Mouse (Mus musculus) right cerebral cortex, postnatal 14 days (tissue): ENCODE data around the gene Lmna.

ENCODE experiments used
- DNase-seq: peaks from one replicate; pipeline ENCODE4 v3.0.0; 2022

The Lmna gene

DNA sequence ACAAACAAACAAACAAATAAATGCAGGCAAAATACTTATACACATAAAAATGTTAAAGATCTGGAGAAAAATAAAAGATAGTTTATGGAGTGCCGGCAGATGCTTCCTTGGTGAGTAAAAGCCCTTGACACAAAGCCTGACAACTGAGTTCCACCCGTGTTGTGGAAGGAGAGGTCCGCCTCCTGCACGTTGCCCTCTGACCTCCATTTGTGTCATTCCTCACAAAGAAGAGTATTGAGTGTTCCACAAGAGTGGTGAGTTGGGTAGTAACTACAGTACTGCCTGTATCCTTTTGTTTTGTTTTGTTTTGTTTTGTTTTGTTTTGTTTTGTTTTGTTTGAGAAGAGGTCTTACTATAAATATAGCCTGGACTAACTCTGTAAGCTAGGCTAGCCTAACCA, 10.2 kb downstream of the Lmna start:
- DNase-seq = no peak

DNA sequence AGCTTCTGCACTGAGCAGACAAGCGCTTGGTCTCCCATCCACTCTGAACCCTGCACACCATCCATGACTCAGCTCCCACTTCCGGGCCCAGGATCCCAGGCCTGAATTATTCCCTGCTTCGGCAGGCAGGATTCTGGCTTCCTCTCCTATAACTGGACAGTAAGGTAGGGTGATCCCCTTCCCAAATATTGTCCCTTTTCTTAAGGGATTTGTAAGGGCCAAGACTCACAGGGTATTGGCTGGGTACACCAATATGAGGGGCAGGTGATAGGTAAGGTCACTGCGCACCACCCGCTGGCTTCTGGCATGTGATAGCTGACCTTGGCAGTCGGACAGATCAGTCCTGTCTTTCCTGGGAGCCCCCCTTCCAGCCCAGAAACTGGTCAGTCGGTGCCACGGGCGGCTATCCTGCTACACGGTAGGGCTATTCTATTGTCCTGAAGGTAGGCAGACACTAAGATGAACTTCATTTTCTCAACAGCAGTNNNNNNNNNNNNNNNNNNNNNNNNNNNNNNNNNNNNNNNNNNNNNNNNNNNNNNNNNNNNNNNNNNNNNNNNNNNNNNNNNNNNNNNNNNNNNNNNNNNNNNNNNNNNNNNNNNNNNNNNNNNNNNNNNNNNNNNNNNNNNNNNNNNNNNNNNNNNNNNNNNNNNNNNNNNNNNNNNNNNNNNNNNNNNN, 13.9 kb downstream of the Lmna start:
- no peak for DNase-seq

DNA sequence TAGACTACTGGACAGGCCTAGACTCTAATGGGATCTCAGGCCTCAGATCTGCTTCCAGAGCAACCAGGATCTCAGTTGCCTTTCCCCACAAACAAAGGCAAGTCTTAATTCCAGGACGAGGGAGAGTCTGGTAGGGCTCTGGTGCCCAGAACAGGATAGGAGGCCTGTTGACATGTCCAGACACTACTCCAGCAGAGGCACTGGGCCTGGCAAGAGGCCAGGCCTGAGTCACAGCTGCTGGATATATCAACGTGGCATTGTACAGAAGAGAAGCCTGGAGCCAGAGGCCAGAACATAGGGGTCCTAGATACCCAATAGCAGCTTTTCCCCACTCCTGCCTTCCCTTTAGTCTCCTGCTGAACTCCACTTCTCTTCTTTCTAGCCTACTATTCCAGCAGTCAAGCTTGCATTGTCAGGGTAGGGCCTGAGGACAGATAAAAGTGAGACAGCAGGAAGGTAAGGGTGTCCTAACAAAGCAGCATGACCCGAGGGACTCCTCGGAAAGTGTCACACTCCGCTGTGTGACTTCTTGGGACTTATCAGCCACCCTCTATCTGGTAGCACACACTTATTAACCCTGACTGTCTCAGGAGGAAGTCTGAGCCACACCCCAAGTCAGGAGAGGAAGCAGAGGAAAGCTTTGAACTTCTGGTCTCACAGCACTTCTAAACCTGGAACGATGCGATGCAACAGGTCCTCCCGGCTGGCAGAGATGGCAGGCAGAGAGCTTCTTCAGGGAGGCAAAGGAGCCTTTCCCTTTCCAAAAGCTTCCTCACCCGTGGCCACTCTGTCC, 14.7 kb downstream of the Lmna start:
- DNase-seq = no peak

DNA sequence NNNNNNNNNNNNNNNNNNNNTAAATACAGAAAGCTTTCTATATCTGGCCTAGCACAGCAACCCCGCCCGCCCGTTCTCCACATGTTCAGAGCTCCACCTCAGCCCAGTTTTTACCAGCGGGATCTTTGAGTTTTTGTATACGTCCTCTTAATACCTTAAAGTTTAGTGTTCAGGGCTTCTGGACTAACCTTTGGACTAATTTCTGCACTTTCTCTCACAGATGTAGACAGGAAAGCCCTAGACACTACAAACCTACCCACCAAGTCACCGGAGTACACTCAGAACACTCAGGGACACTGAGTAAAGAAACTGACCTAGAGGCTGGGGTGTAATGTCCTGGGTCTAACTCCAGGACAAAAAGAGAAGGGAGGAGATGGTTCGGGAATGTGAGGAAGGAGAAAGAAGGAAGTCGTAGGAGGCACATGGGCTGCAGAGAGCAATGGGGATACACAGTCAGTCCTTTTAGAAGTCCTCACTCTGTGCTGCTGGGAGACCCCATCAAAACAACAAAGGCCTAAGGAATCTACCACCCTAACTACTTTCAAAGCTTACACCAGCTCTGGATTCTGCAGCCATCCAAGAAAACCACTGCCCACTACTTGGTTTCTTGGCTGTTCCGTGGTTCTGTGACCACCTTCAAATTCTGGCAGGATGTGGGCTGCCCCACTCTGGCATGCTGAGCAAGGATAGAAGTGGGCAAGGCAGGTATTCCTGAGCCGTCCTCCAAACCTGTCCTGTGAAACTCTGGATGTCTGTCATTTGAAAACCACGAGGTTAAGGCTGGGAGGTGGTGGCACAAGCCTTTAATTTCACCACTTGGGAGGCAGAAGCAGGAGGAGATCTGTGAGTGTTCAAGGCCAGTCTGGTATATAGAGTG, 15.8 kb downstream of the Lmna start:
- no peak for DNase-seq

DNA sequence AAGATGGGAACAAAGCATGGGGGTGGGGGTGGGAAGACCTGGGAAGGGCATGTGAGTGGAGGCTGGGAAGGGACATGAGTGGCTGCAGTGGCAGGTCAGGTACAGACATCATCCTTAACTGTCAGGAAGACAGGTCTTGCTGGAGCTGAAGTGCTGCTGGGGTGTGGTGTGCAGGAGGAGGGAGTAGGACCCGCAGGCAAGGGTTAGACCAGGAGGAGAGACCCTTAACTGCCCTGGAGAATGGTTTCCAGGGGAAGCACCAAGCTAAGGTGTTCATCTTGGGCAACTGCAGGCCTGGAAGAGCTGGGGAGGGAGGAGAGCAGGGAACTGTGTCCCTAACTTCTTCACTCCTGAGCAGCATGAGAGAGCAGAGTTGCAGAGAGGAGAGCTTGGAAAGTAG, 22.4 kb downstream of the Lmna start:
- DNase-seq = no peak

DNA sequence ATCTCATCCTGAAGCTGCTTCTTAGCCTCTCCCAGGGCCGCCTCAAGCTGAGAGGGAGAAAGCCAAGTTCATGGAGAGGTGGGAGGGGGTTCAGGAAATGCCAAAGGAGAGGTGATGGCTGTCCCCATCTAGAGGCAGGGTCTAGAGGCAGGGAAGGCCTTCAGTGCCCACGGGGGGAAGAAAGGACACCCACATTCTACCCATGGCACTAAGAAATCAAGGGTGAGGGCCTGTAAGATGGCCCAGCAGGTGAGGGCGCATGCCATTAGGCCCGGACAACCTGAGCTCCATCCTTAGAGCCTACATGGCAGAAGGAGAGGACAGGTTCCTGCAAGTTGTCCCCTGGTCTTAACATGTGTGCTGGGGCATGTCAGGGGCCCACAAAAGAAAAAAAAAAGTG, 22.9 kb downstream of the Lmna start:
- DNase-seq = no peak

DNA sequence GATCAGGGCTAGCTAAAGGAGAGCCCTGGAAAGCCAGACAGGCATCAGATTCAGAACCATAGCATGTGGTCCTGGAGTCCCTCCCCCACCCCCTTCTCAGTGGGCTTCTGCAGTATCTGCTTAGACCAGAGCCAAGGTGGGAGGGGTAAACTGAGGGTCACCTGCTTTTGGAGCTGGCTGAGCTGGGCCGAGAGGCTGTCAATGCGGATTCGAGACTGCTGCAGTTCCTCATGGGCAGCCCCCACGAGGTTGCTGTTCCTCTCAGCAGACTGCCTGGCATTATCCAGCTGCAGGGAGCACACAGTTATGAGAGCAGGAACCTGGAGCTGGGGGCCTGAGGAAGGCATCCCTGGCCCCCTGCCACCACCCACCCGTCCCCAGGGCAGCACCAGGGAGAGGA, 23.7 kb downstream of the Lmna start:
- DNase-seq = no peak

DNA sequence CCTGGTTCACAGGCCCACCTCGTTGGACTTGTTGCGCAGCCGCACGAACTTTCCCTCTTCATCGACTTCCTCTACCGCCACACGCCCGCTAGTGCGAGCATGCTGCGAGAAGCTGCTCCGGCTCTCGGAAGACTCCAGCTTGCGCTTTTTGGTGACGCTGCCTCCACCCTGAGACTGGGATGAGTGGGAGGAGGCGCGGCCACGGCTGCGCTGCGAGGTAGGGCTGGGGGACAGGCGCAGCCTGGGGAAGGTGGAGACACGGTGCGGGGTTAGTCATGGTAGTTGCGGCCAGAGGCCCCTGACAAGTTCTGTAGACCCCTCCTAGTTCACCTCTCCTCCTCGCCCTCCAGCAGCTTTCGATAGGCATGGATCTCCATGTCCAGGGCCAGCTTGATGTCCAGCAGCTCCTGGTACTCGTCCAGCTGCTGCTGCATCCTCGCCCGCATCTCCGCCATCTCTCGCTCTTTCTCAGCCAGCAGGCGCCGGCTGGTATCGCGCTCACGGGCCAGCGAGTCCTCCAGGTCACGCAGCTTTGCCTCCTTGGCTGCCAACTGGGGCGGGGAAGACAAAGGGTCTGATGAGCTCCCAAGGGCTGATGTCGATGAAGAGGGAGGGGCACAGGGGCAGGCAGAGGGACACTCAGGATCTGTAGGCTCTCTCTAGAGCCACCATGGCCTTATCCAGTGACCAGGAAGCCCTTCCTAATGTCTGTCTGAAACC, 25.0 kb downstream of the Lmna start:
- no peak for DNase-seq

DNA sequence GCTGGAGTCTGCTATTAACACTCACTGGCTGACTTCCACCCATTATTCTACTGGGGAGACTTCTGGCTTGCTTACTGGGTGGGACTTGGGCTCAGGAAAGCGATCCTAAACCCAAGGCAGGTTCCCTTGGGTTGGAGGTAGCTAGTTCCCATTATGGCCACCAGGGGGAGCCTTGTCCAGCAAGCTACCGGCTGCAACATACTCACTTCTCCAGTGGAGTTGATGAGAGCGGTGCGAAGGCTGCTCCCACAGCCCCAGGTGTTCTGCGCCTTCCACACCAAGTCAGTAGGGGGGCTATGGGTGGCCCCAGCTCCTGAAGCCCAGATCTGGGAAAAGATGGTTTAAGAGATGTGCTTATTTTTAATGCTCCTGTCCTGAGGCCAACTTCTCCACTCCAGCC, 26.1 kb downstream of the Lmna start:
- DNase-seq = peak; percentile 81

DNA sequence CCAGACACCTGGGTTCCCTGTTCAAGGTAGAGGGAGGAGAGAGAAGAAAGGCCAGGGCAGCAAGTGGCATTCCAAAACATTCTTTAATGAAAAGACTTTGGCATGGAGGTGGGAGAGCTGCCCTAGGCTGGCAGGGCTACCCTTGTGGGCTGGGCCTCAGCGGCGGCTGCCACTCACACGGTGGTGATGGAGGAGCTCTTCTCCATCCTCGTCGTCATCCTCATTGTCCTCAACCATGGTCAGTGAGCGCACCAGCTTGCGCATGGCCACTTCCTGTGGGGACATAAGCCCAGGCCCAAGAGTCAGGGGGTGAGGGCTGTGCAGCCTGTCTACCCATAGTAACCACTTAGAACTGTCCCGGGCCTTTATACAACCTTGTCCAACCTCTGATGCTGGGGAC, 26.6 kb downstream of the Lmna start:
- DNase-seq = no peak

DNA sequence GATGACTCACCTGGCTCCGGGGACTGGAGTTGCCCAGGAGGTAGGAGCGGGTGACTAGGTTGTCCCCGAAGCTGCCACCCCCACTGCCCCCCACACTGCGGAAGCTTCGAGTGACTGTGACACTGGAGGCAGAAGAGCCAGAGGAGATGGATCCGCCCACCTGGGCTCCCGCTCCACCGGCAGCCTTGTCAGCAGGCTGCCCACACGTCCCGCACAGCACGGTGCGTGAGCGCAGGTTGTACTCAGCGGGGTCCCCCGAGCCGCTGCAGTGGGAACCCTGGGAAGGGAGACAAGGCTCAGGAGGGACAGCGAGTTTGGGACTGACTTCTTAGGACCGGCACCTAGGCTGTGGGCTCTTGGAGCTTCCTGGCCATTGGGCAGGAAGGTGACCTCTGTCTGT, 27.4 kb downstream of the Lmna start:
- no peak for DNase-seq

DNA sequence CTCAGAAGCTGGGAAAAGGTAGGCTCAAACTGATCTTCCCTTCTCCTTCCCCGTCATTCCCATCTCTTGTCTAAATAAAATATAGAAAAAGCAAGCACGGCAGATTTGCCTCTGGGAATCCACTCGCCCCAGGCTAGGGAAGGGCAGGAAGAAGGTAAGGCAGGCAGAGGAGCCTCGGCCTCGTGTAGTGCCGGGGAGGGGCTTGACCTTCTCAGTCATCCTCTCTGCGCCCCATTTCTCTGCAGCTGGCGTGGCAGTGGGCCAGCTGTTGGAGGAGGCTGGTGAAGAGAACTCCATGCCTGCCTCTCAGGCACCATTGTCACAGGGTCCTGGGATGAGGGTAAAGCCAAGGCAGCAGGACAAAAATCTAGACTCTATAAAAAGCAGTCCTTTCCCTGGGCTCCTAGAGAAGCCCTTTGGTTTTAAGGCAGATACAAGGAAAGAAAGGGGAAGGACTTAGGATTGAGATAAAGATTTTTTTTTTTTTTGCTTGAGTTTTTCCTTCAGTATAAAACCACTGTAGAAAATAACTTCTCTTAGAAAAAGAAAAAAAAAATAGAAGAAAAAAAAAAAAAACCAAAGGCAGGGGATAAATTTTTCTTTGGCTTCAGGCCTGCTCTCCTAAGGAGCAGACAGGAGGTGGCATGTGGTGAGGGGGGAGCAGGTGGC, 28.2 kb downstream of the Lmna start:
- no peak for DNase-seq

DNA sequence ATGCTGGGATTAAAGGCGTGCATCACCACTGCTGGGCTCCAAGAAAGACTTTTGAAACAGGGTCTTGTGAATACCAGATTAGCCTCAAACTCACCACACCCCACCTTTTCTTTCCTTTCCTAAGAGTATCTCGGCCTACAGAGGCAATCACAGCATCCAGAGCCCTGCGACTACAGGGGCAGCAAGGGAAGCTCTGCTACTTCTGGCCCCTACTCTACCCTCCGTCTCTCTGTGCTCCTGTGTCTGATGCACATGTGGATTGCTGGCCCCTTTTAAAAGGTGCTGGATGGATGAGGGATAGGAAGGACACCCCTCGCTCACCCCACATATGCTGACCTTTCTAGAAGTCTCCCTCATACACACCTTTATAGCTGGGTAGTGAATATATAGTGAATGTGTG, 29.1 kb downstream of the Lmna start:
- DNase-seq = no peak

DNA sequence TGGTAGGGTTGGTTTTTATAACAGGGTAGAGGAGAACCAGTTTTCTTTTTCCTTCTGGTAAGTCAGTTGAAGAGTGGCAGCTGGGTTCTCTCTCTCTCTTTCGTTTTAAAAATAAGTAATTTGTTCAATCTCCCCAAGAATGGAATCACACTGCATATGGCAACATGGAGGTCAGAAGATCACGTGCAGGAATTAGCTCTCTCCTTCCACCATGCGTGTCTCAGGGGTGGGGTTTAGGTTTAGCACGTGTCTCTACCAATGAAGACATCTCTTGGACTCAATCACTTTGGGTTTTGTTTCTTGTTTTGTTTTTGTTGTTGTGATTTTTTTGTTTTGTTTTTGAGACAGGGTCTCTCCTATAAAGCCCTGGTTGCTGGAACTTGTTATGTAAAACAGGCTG, 29.9 kb downstream of the Lmna start:
- DNase-seq = no peak

DNA sequence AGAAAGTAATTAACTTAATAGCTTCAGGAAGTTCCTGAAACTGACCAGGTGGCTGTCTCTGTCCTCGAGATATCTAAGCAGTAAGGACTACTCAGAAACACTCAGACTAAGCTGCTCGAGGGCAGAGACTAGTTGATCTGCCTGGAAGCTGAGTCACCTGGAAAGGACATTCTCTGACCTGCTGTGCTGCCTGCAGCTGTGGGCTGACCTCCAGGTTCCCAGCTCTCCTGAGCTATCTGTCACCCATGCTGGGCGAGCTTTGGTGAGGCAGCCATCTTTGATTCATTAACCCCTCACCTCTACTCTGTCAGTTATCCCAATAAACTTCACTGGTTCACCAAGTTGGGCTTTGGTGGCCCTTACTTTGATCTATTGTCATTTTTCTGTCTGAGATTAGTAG, 30.6 kb downstream of the Lmna start:
- no peak for DNase-seq

DNA sequence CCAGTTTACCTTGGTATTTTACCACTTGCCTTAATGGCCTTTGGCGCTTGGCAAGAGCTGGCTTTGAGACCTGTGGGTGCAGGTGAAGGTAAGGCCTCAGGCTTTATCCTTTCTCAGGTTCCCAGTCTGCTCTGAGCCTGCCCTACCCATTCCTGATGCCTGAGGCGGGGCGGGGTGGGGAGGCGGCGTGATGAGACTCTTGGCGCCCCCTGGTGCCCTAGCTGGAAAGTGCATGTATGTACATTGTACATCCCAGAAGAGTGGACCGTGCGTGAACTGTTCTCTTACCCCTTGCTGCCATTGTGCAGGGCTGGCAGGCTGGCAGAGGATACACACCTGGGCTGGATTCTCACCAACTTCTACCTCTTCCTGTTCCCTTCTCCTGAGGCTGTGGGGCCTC, 32.0 kb downstream of the Lmna start:
- peak; percentile 87 for DNase-seq

DNA sequence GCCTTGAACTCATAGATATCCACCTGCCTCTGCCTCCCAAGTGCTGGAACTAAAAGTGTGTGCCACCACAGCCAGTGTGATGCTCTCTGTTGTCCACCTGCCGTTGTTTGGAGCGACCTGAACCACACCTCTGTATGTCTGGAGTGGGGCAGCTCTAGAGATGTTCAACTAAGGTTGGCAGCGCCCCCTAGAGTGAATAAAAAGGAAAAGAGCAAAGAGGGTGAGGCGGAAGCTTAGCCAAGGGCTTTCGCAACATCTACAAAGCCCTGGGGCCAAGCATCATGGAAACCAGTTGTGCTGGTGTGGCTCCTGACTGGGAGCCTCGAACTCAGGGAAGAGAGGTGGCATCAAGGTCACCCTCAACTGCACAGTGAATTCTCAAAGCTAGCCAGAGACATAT, 33.4 kb downstream of the Lmna start:
- no peak for DNase-seq

DNA sequence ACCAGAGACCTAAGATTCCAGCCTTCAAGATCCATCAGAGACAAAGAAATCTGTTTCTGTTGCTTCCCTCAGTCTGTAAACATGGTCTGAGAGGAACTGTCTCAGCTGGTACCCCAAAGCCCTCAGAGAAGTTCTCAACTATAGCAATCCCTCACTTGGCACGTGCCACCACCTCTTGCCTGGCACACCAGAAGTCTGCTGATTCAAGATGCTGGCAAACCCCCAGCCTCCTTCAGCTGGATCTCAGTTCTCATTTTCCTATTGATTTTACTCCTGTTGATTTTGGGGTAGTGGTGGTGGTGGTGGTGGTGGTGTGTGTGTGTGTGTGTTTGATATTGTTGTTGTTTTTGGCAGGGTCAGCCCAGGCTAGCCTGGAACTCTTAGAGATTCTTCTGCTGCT, 36.2 kb downstream of the Lmna start:
- DNase-seq = no peak

DNA sequence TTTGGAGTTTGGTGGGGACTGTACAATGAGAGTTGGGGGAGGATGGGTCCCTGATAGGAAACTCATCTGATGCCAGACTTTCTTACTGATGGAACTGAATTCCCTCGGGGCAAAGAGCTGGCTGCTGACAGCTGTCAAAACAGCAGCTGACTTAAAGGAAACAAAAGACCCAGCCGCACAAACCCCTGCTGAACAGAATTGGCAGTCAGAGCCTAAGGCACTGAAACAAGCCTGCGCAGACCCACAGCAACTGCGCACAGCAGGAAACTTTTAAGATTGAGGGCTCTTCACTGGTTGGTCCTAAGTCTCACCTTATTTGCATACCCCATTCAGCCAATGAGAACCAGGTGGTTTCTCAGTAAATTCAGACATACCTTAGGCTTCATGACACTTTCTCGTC, 36.7 kb downstream of the Lmna start:
- DNase-seq = no peak

DNA sequence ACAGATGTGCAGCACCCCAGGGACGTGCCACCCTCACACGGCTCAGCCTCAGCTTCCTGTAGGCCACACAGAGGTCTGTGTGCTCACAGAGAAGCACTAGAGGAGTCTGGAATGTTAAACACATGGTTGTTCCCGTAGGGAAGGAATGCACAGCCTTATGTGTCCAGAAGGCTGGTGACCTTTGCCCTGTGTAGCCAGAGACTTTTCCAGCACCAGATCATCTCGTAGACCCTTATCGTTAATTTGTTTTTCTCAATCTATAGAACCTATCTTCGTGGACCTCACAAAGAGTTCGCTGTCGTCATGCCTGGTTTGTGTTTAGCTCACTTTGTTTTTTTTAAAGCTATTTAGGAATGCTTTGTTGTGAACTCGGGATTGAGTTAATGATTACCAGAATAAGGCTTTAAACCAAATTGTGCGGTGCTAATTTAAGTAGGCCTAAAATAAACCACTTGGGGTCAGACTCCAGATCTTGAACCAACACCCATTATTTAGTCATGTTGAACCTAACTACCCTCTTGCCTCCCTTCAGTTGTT, 38.7 kb downstream of the Lmna start:
- DNase-seq = no peak

DNA sequence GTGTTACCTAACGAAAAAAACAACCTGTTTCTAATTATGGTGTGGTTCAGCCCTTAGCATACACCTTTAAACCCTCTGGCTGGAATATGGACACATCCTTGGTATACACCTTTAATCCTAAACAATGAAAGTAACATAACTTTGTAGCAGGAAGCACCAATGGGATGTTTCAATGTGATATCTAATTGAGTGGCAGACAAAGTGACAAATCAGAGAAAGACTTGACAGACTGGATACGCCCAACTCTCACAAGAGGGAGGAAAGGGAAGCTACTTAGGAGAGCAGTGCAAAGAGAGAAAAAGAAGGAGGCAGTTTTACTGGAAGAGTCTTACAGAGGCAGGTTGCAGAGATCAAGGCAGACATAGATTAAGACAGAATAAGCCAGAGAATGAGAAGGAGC, 40.3 kb downstream of the Lmna start:
- DNase-seq = no peak

DNA sequence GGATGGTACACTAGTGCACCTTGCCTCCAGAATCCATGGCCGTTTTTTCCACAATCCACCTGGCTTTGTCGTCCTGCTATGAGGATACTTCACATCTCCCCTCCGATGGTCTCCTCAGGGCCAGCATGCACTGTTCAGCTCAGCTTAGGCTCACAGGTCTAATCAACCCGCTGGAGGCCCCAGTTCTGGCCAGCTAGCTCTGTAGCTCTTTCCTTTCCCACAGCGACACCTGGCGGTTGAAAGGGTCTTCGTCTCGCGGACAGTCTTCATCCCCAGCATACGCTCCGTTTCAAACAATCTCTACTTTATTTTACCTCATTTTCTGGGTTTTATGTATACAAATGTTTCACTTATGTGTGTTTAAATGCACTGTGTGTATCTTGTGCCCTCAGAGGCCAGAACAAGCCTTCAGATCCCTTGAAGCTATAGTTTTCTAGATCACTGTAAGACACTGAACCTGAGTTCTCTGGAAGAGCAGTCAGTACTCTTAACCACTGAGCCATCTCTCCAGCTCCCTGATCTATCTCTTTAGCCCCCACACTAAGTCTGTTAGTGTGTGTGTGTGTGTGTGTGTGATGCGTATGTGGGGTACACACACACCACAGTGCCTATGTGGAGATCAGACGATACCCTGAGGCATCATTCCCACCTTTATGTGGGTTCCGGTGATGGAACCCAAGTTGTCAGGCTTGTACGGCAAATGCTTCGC, 42.5 kb downstream of the Lmna start:
- DNase-seq = peak; percentile 95
